Mouse (Mus musculus) myocyte (in vitro differentiated cells): Measurements from ENCODE around the gene Cpn2. TPM values are rescaled to one million over a fixed set of nuclear protein-coding genes. Genes with fewer than 3 reads are reported as not detected.

ENCODE experiments used
- H3K27me3 ChIP-seq: one replicate; pipeline ENCODE4 v1.6.1; 2011; ENCODE audit not compliant: control insufficient read depth, insufficient read depth, insufficient read length
- H3K36me3 ChIP-seq: one replicate; pipeline ENCODE4 v1.6.1; 2011; ENCODE audit not compliant: control insufficient read depth, insufficient read depth
- H3K4me2 ChIP-seq: one replicate; pipeline ENCODE4 v1.6.1; 2011; ENCODE audit warnings: low read depth, control low read depth
- H3K4me3 ChIP-seq: one replicate; pipeline ENCODE4 v1.5.1; 2011; ENCODE audit warnings: mild to moderate bottlenecking, control low read depth, moderate library complexity
- H3K79me2 ChIP-seq: one replicate; pipeline ENCODE4 v1.6.1; 2011; ENCODE audit not compliant: control insufficient read depth, insufficient read depth
- H3ac ChIP-seq: one replicate; pipeline ENCODE4 v1.6.1; 2011; ENCODE audit not compliant: control insufficient read depth, insufficient read length
- CEBPB ChIP-seq: IDR thresholded peaks from 2 replicates; pipeline ENCODE4 v1.6.1; 2011; ENCODE audit warnings: mild to moderate bottlenecking, moderate library complexity; ENCODE audit not compliant: poor library complexity, insufficient read depth, severe bottlenecking
- E2F4 ChIP-seq: IDR thresholded peaks from one replicate; pipeline ENCODE4 v1.6.1; 2011; ENCODE audit warnings: mild to moderate bottlenecking, control low read depth, moderate library complexity; ENCODE audit not compliant: insufficient read depth
- MAX ChIP-seq: IDR thresholded peaks from one replicate; pipeline ENCODE4 v1.6.1; 2011; ENCODE audit warnings: low read depth, mild to moderate bottlenecking, control low read depth
- MYOD1 ChIP-seq, 3 experiments: IDR thresholded peaks; one replicate each; pipeline ENCODE4 v1.6.1; 2011; ENCODE audit warnings: control low read depth in 2 of 3, low read depth in 2 of 3, mild to moderate bottlenecking in 2 of 3, moderate library complexity in 1 of 3; ENCODE audit not compliant: insufficient read length in 2 of 3, control insufficient read depth in 1 of 3
- MYOG ChIP-seq, 3 experiments: IDR thresholded peaks; one replicate each; pipeline ENCODE4 v1.6.1; 2011; ENCODE audit warnings: control low read depth in 2 of 3, low read depth in 2 of 3, mild to moderate bottlenecking in 2 of 3; ENCODE audit not compliant: insufficient read length in 2 of 3, control insufficient read depth in 1 of 3, insufficient read depth in 1 of 3
- POLR2A ChIP-seq: IDR thresholded peaks from one replicate; pipeline ENCODE4 v1.6.1; 2011; ENCODE audit warnings: low read depth, mild to moderate bottlenecking, control low read depth, moderate library complexity; ENCODE audit not compliant: insufficient read length
- POLR2AphosphoS2 ChIP-seq: IDR thresholded peaks from one replicate; pipeline ENCODE4 v1.6.1; 2011; ENCODE audit warnings: low read depth, control low read depth; ENCODE audit not compliant: insufficient read length
- REST ChIP-seq: IDR thresholded peaks from one replicate; pipeline ENCODE4 v1.6.1; 2011; ENCODE audit warnings: mild to moderate bottlenecking, control low read depth, moderate library complexity; ENCODE audit not compliant: insufficient read depth, insufficient read length
- SRF ChIP-seq: IDR thresholded peaks from one replicate; pipeline ENCODE4 v1.6.1; 2011; ENCODE audit warnings: low read depth; ENCODE audit not compliant: control insufficient read depth, insufficient read length
- TCF12 ChIP-seq: IDR thresholded peaks from one replicate; pipeline ENCODE4 v1.6.1; 2011; ENCODE audit warnings: mild to moderate bottlenecking, control low read depth; ENCODE audit not compliant: poor library complexity, insufficient read depth, severe bottlenecking
- TCF3 ChIP-seq: IDR thresholded peaks from one replicate; pipeline ENCODE4 v1.6.1; 2011; ENCODE audit warnings: low read depth, control low read depth; ENCODE audit not compliant: insufficient read length
- USF1 ChIP-seq: IDR thresholded peaks from one replicate; pipeline ENCODE4 v1.6.1; 2011; ENCODE audit warnings: low read depth, mild to moderate bottlenecking, control low read depth, moderate library complexity
- polyA plus RNA-seq: library from polyadenylated mRNA; unstranded; fragments of >200 nt; fragmentation: generic; extraction: Trizol; gene quantifications from one replicate; pipeline ENCODE4 v1.2.1, GENCODE M21; 2012; ENCODE audit warnings: missing spikeins

Cpn2 gene
- polyA plus RNA-seq, 1 experiment: not detected

- H3ac ChIP-seq: no peak overlapping the region
- no peaks in the 10 kb centered on the region for H3K36me3 ChIP-seq
- H3K79me2 ChIP-seq: no peaks in the 10 kb centered on the region
- no peak overlapping the region for H3K4me2 ChIP-seq
- no peak for TF ChIP-seq E2F4
- TF ChIP-seq REST: no peak
- no peak for TF ChIP-seq SRF
- TF ChIP-seq TCF12: no peak
- TF ChIP-seq TCF3: no peak
- TF ChIP-seq MAX: no peak
- TF ChIP-seq USF1: no peak
- TF ChIP-seq POLR2AphosphoS2: no peak
- no peak for TF ChIP-seq MYOD1 (IDR thresholded peaks at IDR 0.05; ENCODE audit: control insufficient read depth in 1 of 3, insufficient read length in 2 of 3, low read depth in 2 of 3)
- TF ChIP-seq POLR2A: no peak
- no peak for TF ChIP-seq CEBPB
- no peak for TF ChIP-seq MYOG (IDR thresholded peaks at IDR 0.05; ENCODE audit: control insufficient read depth in 1 of 3, insufficient read depth in 1 of 3, insufficient read length in 2 of 3, low read depth in 2 of 3)
- no peak overlapping the region for H3K4me3 ChIP-seq
- H3K27me3 ChIP-seq: no peaks in the 10 kb centered on the region
Observed at GRCm38 (mm10) chr16:30261341-30261740, 6.0 kb downstream of the Cpn2 start.

GRCm38 (mm10) chr16:30260012-30260635, 7.2 kb downstream of the Cpn2 start:
- Histone ChIP-seq H3ac (no peak overlapping the region), H3K4me3 (no peak overlapping the region), H3K27me3 (no peaks in the 10 kb centered on the region), H3K4me2 (no peak overlapping the region), H3K36me3 (no peaks in the 10 kb centered on the region), H3K79me2 (no peaks in the 10 kb centered on the region)
- TF ChIP-seq POLR2A: no peak
- TF ChIP-seq MYOG (IDR thresholded peaks at IDR 0.05; ENCODE audit: control insufficient read depth in 1 of 3, insufficient read depth in 1 of 3, insufficient read length in 2 of 3, low read depth in 2 of 3): no peak
- TF ChIP-seq SRF: no peak
- TF ChIP-seq E2F4: no peak
- no peak for TF ChIP-seq USF1
- peak in 1 of 3 experiments; percentile 2 for TF ChIP-seq MYOD1 (IDR thresholded peaks at IDR 0.05; ENCODE audit: control insufficient read depth in 1 of 3, insufficient read length in 2 of 3, low read depth in 2 of 3)

GRCm38 (mm10) chr16:30259444-30259843, 7.9 kb downstream of the Cpn2 start:
- H3K4me2 ChIP-seq: no peak overlapping the region
- H3K36me3 ChIP-seq: no peaks in the 10 kb centered on the region
- H3K79me2 ChIP-seq: no peaks in the 10 kb centered on the region
- H3ac ChIP-seq: no peak overlapping the region
- TF ChIP-seq USF1: no peak
- peak in 1 of 3 experiments; percentile 38 for TF ChIP-seq MYOD1 (IDR thresholded peaks at IDR 0.05; ENCODE audit: control insufficient read depth in 1 of 3, insufficient read length in 2 of 3, low read depth in 2 of 3)
- peak in 1 of 3 experiments; percentile 32 for TF ChIP-seq MYOG (IDR thresholded peaks at IDR 0.05; ENCODE audit: control insufficient read depth in 1 of 3, insufficient read depth in 1 of 3, insufficient read length in 2 of 3, low read depth in 2 of 3)
- TF ChIP-seq REST: no peak
- no peak for TF ChIP-seq E2F4
- H3K4me3 ChIP-seq: no peak overlapping the region
- H3K27me3 ChIP-seq: no peaks in the 10 kb centered on the region

GRCm38 (mm10) chr16:30258441-30258840, 8.9 kb downstream of the Cpn2 start:
- H3K79me2 ChIP-seq: no peaks in the 10 kb centered on the region
- no peaks in the 10 kb centered on the region for H3K36me3 ChIP-seq
- H3K27me3 ChIP-seq: no peaks in the 10 kb centered on the region
- no peak overlapping the region for H3ac ChIP-seq
- TF ChIP-seq E2F4 (no peak), SRF (no peak)
- H3K4me2 ChIP-seq: no peak overlapping the region
- H3K4me3 ChIP-seq: no peak overlapping the region

- no peaks in the 10 kb centered on the region for H3K36me3 ChIP-seq
- no peak overlapping the region for H3K4me3 ChIP-seq
- no peak overlapping the region for H3ac ChIP-seq
- H3K79me2 ChIP-seq: no peaks in the 10 kb centered on the region
- TF ChIP-seq E2F4 (no peak), POLR2AphosphoS2 (no peak), MYOD1 (IDR thresholded peaks at IDR 0.05; ENCODE audit: control insufficient read depth in 1 of 3, insufficient read length in 2 of 3, low read depth in 2 of 3) (no peak), CEBPB (no peak), REST (no peak), SRF (no peak), USF1 (no peak), MAX (no peak), MYOG (IDR thresholded peaks at IDR 0.05; ENCODE audit: control insufficient read depth in 1 of 3, insufficient read depth in 1 of 3, insufficient read length in 2 of 3, low read depth in 2 of 3) (no peak), TCF3 (no peak), TCF12 (no peak), POLR2A (no peak)
- H3K27me3 ChIP-seq: no peaks in the 10 kb centered on the region
- peak overlapping the region; percentile 8 for H3K4me2 ChIP-seq
Observed at GRCm38 (mm10) chr16:30257718-30258117, 9.6 kb downstream of the Cpn2 start.
